ENCODE assay signal across 7 mouse cellular contexts in the genomic region with DNA sequence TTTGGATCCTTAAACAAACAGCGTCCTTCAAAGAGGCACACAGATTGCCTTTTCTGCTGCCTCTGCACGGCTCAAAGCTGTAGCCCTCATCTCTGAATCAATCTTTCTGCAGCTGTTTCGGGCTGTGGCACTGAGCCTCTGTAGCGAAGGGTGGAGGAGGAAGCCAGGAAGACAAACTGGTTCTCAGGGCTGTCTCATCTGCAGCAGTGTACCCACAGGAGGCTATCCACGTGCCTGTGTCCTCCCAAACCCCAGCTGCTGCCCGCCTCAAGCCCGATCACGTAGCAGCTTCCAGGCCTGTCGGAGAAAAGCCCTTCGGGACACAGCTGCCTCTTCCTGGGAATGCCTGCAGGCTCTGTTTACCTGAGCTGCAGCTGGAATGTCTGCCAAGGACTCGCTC.
DNase-seq lines count a peak whose midpoint lies in the region; ATAC-seq and TF ChIP-seq lines count a peak whose summit lies in the region.

No protein-coding gene starts in this region.

- H3K4me1 ChIP-seq in bone marrow, adult 2 months (ENCODE audit: control insufficient read depth, insufficient read depth, low read length): peaks cover 14% of the 10 kb centered on the region
- peaks cover 10% of the 10 kb centered on the region for H3K4me1 ChIP-seq in forebrain, embryonic 13.5 days
- peaks cover 31% of the 10 kb centered on the region for H3K4me1 ChIP-seq in heart, embryonic 15.5 days (replicated peaks)
- H3K4me1 ChIP-seq in kidney, embryonic 16.5 days (ENCODE audit: insufficient read depth, low read length): peaks cover 27% of the 10 kb centered on the region
- H3K4me1 ChIP-seq in liver, embryonic 12.5 days: peaks cover 13% of the 10 kb centered on the region; the same call in 1 of the 2 replicates

- H3K27ac ChIP-seq in bone marrow, adult 2 months (ENCODE audit: control insufficient read depth, insufficient read depth, low read depth, low read length, poor library complexity): peak overlapping the region; percentile 42; the same call in 1 of the 2 replicates
- H3K27ac ChIP-seq in forebrain, embryonic 13.5 days: no peak overlapping the region
- peak overlapping the region; percentile 91 for H3K27ac ChIP-seq in heart, embryonic 15.5 days
- peak overlapping the region; percentile 88 for H3K27ac ChIP-seq in kidney, embryonic 16.5 days (ENCODE audit: low read length)
- 0 out of 2 replicates have a peak overlapping the region, but pooled peaks have one; percentile 42 for H3K27ac ChIP-seq in liver, embryonic 12.5 days

- DNase-seq in naive thymus-derived CD4-positive, alpha-beta T cell, adult 2 months (ENCODE audit: low read depth): peak; percentile 72
- DNase-seq in thymus, postnatal 14 days: peak; percentile 71

- no peaks in the 10 kb centered on the region for H3K9me3 ChIP-seq in forebrain, embryonic 13.5 days (replicated peaks)
- H3K9me3 ChIP-seq in heart, embryonic 15.5 days (replicated peaks): no peaks in the 10 kb centered on the region
- H3K9me3 ChIP-seq in kidney, embryonic 16.5 days (ENCODE audit: low read length): no peaks in the 10 kb centered on the region
- H3K9me3 ChIP-seq in liver, embryonic 12.5 days (replicated peaks): no peaks in the 10 kb centered on the region

- TF ChIP-seq POLR2A in bone marrow, adult 2 months (IDR thresholded peaks at IDR 0.05; ENCODE audit: borderline replicate concordance, control insufficient read depth, low read depth, low read length): no peak

- no peaks in the 10 kb centered on the region for H3K36me3 ChIP-seq in forebrain, embryonic 13.5 days (ENCODE audit: poor library complexity, severe bottlenecking)
- H3K36me3 ChIP-seq in heart, embryonic 15.5 days: no peaks in the 10 kb centered on the region; the same call in 1 of the 2 replicates
- H3K36me3 ChIP-seq in kidney, embryonic 16.5 days (ENCODE audit: insufficient read depth, low read length): no peaks in the 10 kb centered on the region
- H3K36me3 ChIP-seq in liver, embryonic 12.5 days: no peaks in the 10 kb centered on the region

- H3K9ac ChIP-seq in forebrain, embryonic 13.5 days: peak overlapping the region; percentile 35; the same call in 1 of the 2 replicates
- H3K9ac ChIP-seq in heart, embryonic 15.5 days: peak overlapping the region; percentile 38; the same call in 1 of the 2 replicates
- H3K9ac ChIP-seq in kidney, embryonic 16.5 days (replicated peaks; ENCODE audit: low read length): peak overlapping the region; percentile 64
- no peak overlapping the region for H3K9ac ChIP-seq in liver, embryonic 12.5 days

- no peak for TF ChIP-seq CTCF in bone marrow, adult 2 months (IDR thresholded peaks at IDR 0.05; ENCODE audit: control insufficient read depth, insufficient read depth, low read length)

- 23% methylated on average over 11 of the region's 11 CpGs for WGBS in bone marrow, adult 2 months
- 12% methylated on average over 11 of the region's 11 CpGs for WGBS in forebrain, embryonic 13.5 days
- WGBS in heart, embryonic 15.5 days: 6% methylated on average over 11 of the region's 11 CpGs
- 11% methylated on average over 11 of the region's 11 CpGs for WGBS in kidney, embryonic 16.5 days
- WGBS in liver, embryonic 12.5 days (ENCODE audit: insufficient replicate concordance): 33% methylated on average over 11 of the region's 11 CpGs

- 0 out of 2 replicates have a peak, but pooled peaks cover 10% of the 10 kb centered on the region for H3K27me3 ChIP-seq in forebrain, embryonic 13.5 days
- no peaks in the 10 kb centered on the region for H3K27me3 ChIP-seq in heart, embryonic 15.5 days
- H3K27me3 ChIP-seq in kidney, embryonic 16.5 days (ENCODE audit: insufficient read depth, low read length): no peaks in the 10 kb centered on the region
- no peaks in the 10 kb centered on the region for H3K27me3 ChIP-seq in liver, embryonic 12.5 days (replicated peaks)

- peak overlapping the region; percentile 31 for H3K4me2 ChIP-seq in forebrain, embryonic 13.5 days
- H3K4me2 ChIP-seq in heart, embryonic 15.5 days: peak overlapping the region; percentile 51
- peak overlapping the region; percentile 50 for H3K4me2 ChIP-seq in kidney, embryonic 16.5 days (replicated peaks; ENCODE audit: low read depth, low read length)
- H3K4me2 ChIP-seq in liver, embryonic 12.5 days: peak overlapping the region; percentile 32

- peak; percentile 65 for ATAC-seq in forebrain, embryonic 13.5 days
- ATAC-seq in heart, embryonic 15.5 days (replicated peaks; ENCODE audit: insufficient number of reproducible peaks, insufficient read depth, low FRiP score, low read depth): peak; percentile 59
- ATAC-seq in kidney, embryonic 16.5 days (ENCODE audit: low FRiP score, low TSS enrichment): peak; percentile 78
- no peak for ATAC-seq in liver, embryonic 12.5 days

- H3K4me3 ChIP-seq in bone marrow, adult 2 months (replicated peaks; ENCODE audit: control insufficient read depth, low read depth, low read length): no peak overlapping the region
- no peak overlapping the region; the same call in 1 of the 2 replicates for H3K4me3 ChIP-seq in forebrain, embryonic 13.5 days
- peak overlapping the region; percentile 22; the same call in 1 of the 2 replicates for H3K4me3 ChIP-seq in heart, embryonic 15.5 days
- peak overlapping the region; percentile 19 for H3K4me3 ChIP-seq in kidney, embryonic 16.5 days (ENCODE audit: low read length)
- no peak overlapping the region for H3K4me3 ChIP-seq in liver, embryonic 12.5 days

Comparison
In these comparisons a context has a peak if more than half of its experiments do, and no peak if none do; other contexts are left out.
1. H3K4me3 ChIP-seq: peak in heart, embryonic 15.5 days (single experiment) and kidney, embryonic 16.5 days (single experiment); none in bone marrow, adult 2 months (single experiment), forebrain, embryonic 13.5 days (single experiment) and liver, embryonic 12.5 days (single experiment).
2. Peak in every context shown above with its lines, with median percentiles within 50 percentile points of each other: H3K4me2 ChIP-seq.